Mouse (Mus musculus) thymus, postnatal 25 days (tissue): ENCODE results near the gene Mpg.

Source experiments
- DNase-seq: peaks from one replicate; pipeline ENCODE4 v3.0.0; 2022

The Mpg gene

GRCm38 (mm10) chr11:32226124-32226871 is at the start of gene Mpg:
Gene Mpg (plus strand): TSS chr11:32226505.
- DNase-seq, result peak; percentile 91

GRCm38 (mm10) chr11:32178506-32178905 is 47.8 kb upstream of the Mpg start:
- no peak for DNase-seq

GRCm38 (mm10) chr11:32181246-32181645 is 45.1 kb upstream of the Mpg start:
- no peak for DNase-seq

- DNase-seq, result peak; percentile 76
Observed at GRCm38 (mm10) chr11:32181973-32182868, 44.1 kb upstream of the Mpg start.

GRCm38 (mm10) chr11:32184469-32184868 is 41.8 kb upstream of the Mpg start:
- DNase-seq, result no peak

- DNase-seq, result no peak
Observed at GRCm38 (mm10) chr11:32186031-32186430, 40.3 kb upstream of the Mpg start.

- DNase-seq, result no peak
Observed at GRCm38 (mm10) chr11:32187256-32187655, 39.0 kb upstream of the Mpg start.

GRCm38 (mm10) chr11:32188881-32189280 is 37.4 kb upstream of the Mpg start:
- DNase-seq, result no peak

- DNase-seq, result no peak
Observed at GRCm38 (mm10) chr11:32189434-32189833, 36.9 kb upstream of the Mpg start.

GRCm38 (mm10) chr11:32190119-32190518 is 36.2 kb upstream of the Mpg start:
- DNase-seq, result no peak

- DNase-seq, result no peak
Observed at GRCm38 (mm10) chr11:32190603-32191110, 35.6 kb upstream of the Mpg start.

GRCm38 (mm10) chr11:32193156-32193555 is 33.1 kb upstream of the Mpg start:
- DNase-seq, result no peak

GRCm38 (mm10) chr11:32194086-32194485 is 32.2 kb upstream of the Mpg start:
- DNase-seq, result no peak

- DNase-seq, result no peak
Observed at GRCm38 (mm10) chr11:32194626-32195025, 31.7 kb upstream of the Mpg start.

GRCm38 (mm10) chr11:32195867-32196540 is 30.3 kb upstream of the Mpg start:
- DNase-seq, result peak; percentile 45

GRCm38 (mm10) chr11:32196727-32197126 is 29.6 kb upstream of the Mpg start:
- DNase-seq, result no peak

- DNase-seq, result no peak
Observed at GRCm38 (mm10) chr11:32197766-32198165, 28.5 kb upstream of the Mpg start.

- peak; percentile 24 for DNase-seq
Observed at GRCm38 (mm10) chr11:32198256-32198955, 27.9 kb upstream of the Mpg start.

GRCm38 (mm10) chr11:32199230-32199629 is 27.1 kb upstream of the Mpg start:
- DNase-seq, result peak; percentile 60

GRCm38 (mm10) chr11:32200075-32200601 is 26.2 kb upstream of the Mpg start, which contains the start of gene Il9r:
Gene Il9r (minus strand): TSS chr11:32200279.
- DNase-seq, result peak; percentile 79

GRCm38 (mm10) chr11:32200992-32201391 is 25.3 kb upstream of the Mpg start:
- DNase-seq, result peak; percentile 41
